Comparison of ENCODE assay signal across 8 mouse cellular contexts in the genomic region with DNA sequence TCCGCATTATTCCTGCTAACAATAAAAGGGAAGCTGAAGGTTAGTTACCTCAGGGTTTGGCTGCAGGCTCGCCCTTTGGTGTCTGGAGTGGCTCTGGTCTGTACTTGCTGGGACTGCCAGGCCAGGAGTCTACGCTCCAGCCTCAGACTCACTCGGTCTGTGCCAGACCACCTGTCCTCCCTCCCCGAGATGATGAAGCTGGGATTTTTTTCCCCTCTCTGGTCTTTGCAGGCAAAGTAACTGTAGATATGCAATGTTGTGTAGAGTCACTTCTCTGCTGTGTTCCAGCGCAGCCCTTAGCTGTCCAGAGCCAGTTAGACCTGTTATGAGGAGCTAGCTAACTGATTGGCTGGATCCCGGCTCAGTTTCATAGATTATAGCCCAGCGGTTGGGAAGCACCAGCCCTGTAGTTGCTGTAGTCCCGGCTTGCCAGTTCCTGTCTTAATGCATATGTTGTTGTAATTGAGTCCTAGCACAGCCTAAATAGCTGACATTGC. TPM values are rescaled to one million over a fixed set of nuclear protein-coding genes. Genes with fewer than 3 reads are reported as not detected.
DNase-seq lines count a peak whose midpoint lies in the region; ATAC-seq and TF ChIP-seq lines count a peak whose summit lies in the region.

No protein-coding gene starts in this region.

- no peaks in the 10 kb centered on the region for H3K36me3 ChIP-seq in CH12.LX (replicated peaks in 1 of 2; ENCODE audit: control insufficient read depth in 1 of 2, insufficient read depth in 1 of 2, low read length in 1 of 2)
- no peaks in the 10 kb centered on the region for H3K36me3 ChIP-seq in intestine, embryonic 15.5 days
- H3K36me3 ChIP-seq in lung, embryonic 15.5 days, result no peaks in the 10 kb centered on the region

- no peaks in the 10 kb centered on the region for H3K4me1 ChIP-seq in CH12.LX (ENCODE audit: control insufficient read depth in 1 of 2, insufficient read depth in 2 of 2)
- H3K4me1 ChIP-seq in intestine, embryonic 15.5 days (replicated peaks), result no peaks in the 10 kb centered on the region; the same call in 1 of the 2 replicates
- peaks cover 5% of the 10 kb centered on the region for H3K4me1 ChIP-seq in lung, embryonic 15.5 days

- H3K9me3 ChIP-seq in CH12.LX (replicated peaks; ENCODE audit: low read length), result no peaks in the 10 kb centered on the region
- H3K9me3 ChIP-seq in intestine, embryonic 15.5 days, result no peaks in the 10 kb centered on the region
- no peaks in the 10 kb centered on the region for H3K9me3 ChIP-seq in lung, embryonic 15.5 days

- no peak for TF ChIP-seq RAD21 in CH12.LX (IDR thresholded peaks at IDR 0.05; ENCODE audit: low read depth, low read length)

- TF ChIP-seq CTCF in CH12.LX (conservative IDR thresholded peaks at IDR 0.05 in 1 of 2, IDR thresholded peaks at IDR 0.05 in 1 of 2; ENCODE audit: low read depth in 2 of 2, low read length in 2 of 2), result no peak

- no peak for TF ChIP-seq EP300 in CH12.LX (IDR thresholded peaks at IDR 0.05; ENCODE audit: low read length)

- DNase-seq in heart, adult 11 months, result peak; percentile 88
- no peak for DNase-seq in heart, postnatal 25 days (ENCODE audit: low spot score)
- no peak for DNase-seq in CH12.LX (ENCODE audit: extremely low read depth)
- no peak for DNase-seq in T-cell, adult 2 months (ENCODE audit: low spot score)
- no peak for DNase-seq in adipocyte (ENCODE audit: low spot score)

- H3K9ac ChIP-seq in CH12.LX (ENCODE audit: insufficient read depth, low read depth), result no peak overlapping the region
- H3K9ac ChIP-seq in intestine, embryonic 15.5 days, result peak overlapping the region; percentile 41; the same call in 1 of the 2 replicates
- H3K9ac ChIP-seq in lung, embryonic 15.5 days, result no peak overlapping the region

- TF ChIP-seq POLR2A in CH12.LX (IDR thresholded peaks at IDR 0.05; ENCODE audit: low read depth, low read length), result no peak

- dilution Hi-C loops in CH12.LX (cut with MboI; ENCODE audit: extremely low pct_ligation_motif_present, extremely low pct_unique_long_range_greater_than_20kb, low sequenced_read_pairs), result no loop called here

- ATAC-seq in intestine, embryonic 15.5 days, result peak; percentile 93
- 0 out of 2 replicates have a peak, but pooled peaks have one; percentile 31 for ATAC-seq in lung, embryonic 15.5 days (ENCODE audit: borderline replicate concordance, extremely low read depth, low FRiP score, low TSS enrichment)
- ATAC-seq in erythroblast, adult 5-6 weeks (replicated peaks; ENCODE audit: low FRiP score, poor library complexity, severe bottlenecking), result no peak

- no peak overlapping the region for H3K27ac ChIP-seq in CH12.LX (ENCODE audit: insufficient read depth, low read depth)
- peak overlapping the region; percentile 90 for H3K27ac ChIP-seq in intestine, embryonic 15.5 days
- no peak overlapping the region for H3K27ac ChIP-seq in lung, embryonic 15.5 days

- no peak overlapping the region for H3K4me3 ChIP-seq in CH12.LX (replicated peaks in 1 of 3; ENCODE audit: low read depth in 2 of 3, low read length in 2 of 3, poor library complexity in 1 of 3)
- peak overlapping the region; percentile 26; the same call in 1 of the 2 replicates for H3K4me3 ChIP-seq in intestine, embryonic 15.5 days (replicated peaks)
- H3K4me3 ChIP-seq in lung, embryonic 15.5 days, result no peak overlapping the region

- H3K27me3 ChIP-seq in CH12.LX (replicated peaks), result no peaks in the 10 kb centered on the region
- H3K27me3 ChIP-seq in intestine, embryonic 15.5 days (replicated peaks), result no peaks in the 10 kb centered on the region
- no peaks in the 10 kb centered on the region for H3K27me3 ChIP-seq in lung, embryonic 15.5 days

- intact Hi-C loops in heart, postnatal 25 days (cut with DNase I), result no loop called here

- in situ Hi-C loops in CH12.LX (cut with MboI; ENCODE audit: low pct_ligation_motif_present, low pct_unique_long_range_greater_than_20kb, low sequenced_read_pairs), result no loop called here

- H3K79me2 ChIP-seq in CH12.LX (replicated peaks; ENCODE audit: control insufficient read depth, extremely low read depth, insufficient read depth, poor library complexity, severe bottlenecking), result no peaks in the 10 kb centered on the region

- no peak overlapping the region for H3K4me2 ChIP-seq in CH12.LX (ENCODE audit: insufficient read depth, low read depth, poor library complexity, severe bottlenecking)
- H3K4me2 ChIP-seq in intestine, embryonic 15.5 days (replicated peaks), result peak overlapping the region; percentile 52
- H3K4me2 ChIP-seq in lung, embryonic 15.5 days, result peak overlapping the region; percentile 24; the same call in 1 of the 2 replicates

- 32% methylated on average over 9 of the region's 9 CpGs for WGBS in intestine, embryonic 15.5 days
- WGBS in lung, embryonic 15.5 days, result 49% methylated on average over 9 of the region's 9 CpGs

TF ChIP-seq in CH12.LX, 34 proteins besides CTCF, POLR2A, EP300 and RAD21:
- no peak for TF ChIP-seq KAT2A (IDR thresholded peaks at IDR 0.05; ENCODE audit: insufficient replicate concordance, low read length)
- 0 out of 2 replicates have a peak, but pooled peaks have one; percentile 26 for TF ChIP-seq MAFK (IDR thresholded peaks at IDR 0.05; ENCODE audit: insufficient replicate concordance, low read length)

RNA-seq across cellular contexts. Expression of gene Pde4d, which starts 48.5 kb away (rescaled TPM):
- 10 to 100 TPM; 29.1 to 41.2 TPM for total RNA-seq in heart, postnatal 25 days (2021)
- total RNA-seq in CH12.LX (2012; rRNA removed) (0.17 TPM in 1 of 2 replicates, not detected in the other), CH12.LX (2014; rRNA removed) (not detected in 2 replicates)
- polyA plus RNA-seq in CH12.LX (2012; ENCODE audit: insufficient read length, low read depth), result not detected in 2 replicates
- polyA plus RNA-seq in intestine, embryonic 15.5 days (2015; fragmentation: Nextera tagmentation; extraction: Ambion mirVana), result 18.5 and 24.4 TPM in 2 replicates
- 14.9 and 18.2 TPM in 2 replicates for polyA plus RNA-seq in lung, embryonic 15.5 days (2015; fragmentation: Nextera tagmentation; extraction: Ambion mirVana)
- 23.8 and 41.3 TPM in 2 replicates for total RNA-seq in erythroblast, adult 5-6 weeks (2015; ENCODE audit: low replicate concordance)
- total RNA-seq in erythroblast, adult 5-6 weeks (2017; ENCODE audit: low replicate concordance), result 27.2 and 42.3 TPM in 2 replicates

Comparison
In these comparisons a context has a peak if more than half of its experiments do, and no peak if none do; other contexts are left out.
1. RNA of gene Pde4d, which starts 48.5 kb away (total RNA-seq): 23.8 to 42.3 TPM in erythroblast, adult 5-6 weeks and 29.1 to 41.2 TPM in heart, postnatal 25 days; 0.17 TPM in CH12.LX; every median in the first group is over 10 times any median in the second.